Mouse (Mus musculus) ES-E14 (cell line): ENCODE results near the gene Robo1. TPM values are rescaled to one million over a fixed set of nuclear protein-coding genes. Genes with fewer than 3 reads are reported as not detected.

Source experiments
- DNase-seq: peaks from one replicate; pipeline ENCODE4 v3.0.0-alpha.2; 2013; ENCODE audit warnings: low read depth, low spot score
- H3K27ac ChIP-seq: 2 replicates; pipeline ENCODE4 v1.5.1; 2012; ENCODE audit warnings: low read depth, mild to moderate bottlenecking, low read length, moderate library complexity, mixed read lengths; ENCODE audit not compliant: poor library complexity, insufficient read depth, severe bottlenecking
- H3K36me3 ChIP-seq: 2 replicates; pipeline ENCODE4 v1.6.1; 2012; ENCODE audit warnings: mild to moderate bottlenecking, low read length, moderate library complexity, mixed read lengths; ENCODE audit not compliant: control insufficient read depth, poor library complexity, insufficient read depth, severe bottlenecking
- H3K4me1 ChIP-seq, 2 experiments: fragments of 150-350 bp in 1 of 2; sonication (generic) in 1 of 2; 2 replicates each; pipeline ENCODE4 v1.6.1; 2012; ENCODE audit warnings: low read length in 2 of 2, mild to moderate bottlenecking in 1 of 2, mixed read lengths in 1 of 2; ENCODE audit not compliant: control insufficient read depth in 2 of 2, insufficient read depth in 2 of 2, poor library complexity in 1 of 2
- H3K4me3 ChIP-seq, 2 experiments: fragments of 150-350 bp in 1 of 2; sonication (generic) in 1 of 2; 2 replicates each; pipeline ENCODE4 v1.5.1; 2012; ENCODE audit warnings: low read length in 2 of 2, low read depth in 1 of 2, mild to moderate bottlenecking in 1 of 2, mixed read lengths in 1 of 2; ENCODE audit not compliant: insufficient read depth in 1 of 2, poor library complexity in 1 of 2, severe bottlenecking in 1 of 2
- H3K9ac ChIP-seq: 2 replicates; pipeline ENCODE4 v1.6.1; 2012; ENCODE audit warnings: low read depth, mild to moderate bottlenecking, low read length, mixed read lengths; ENCODE audit not compliant: poor library complexity, insufficient read depth, severe bottlenecking
- H3K9me3 ChIP-seq: fragments of 150-350 bp; sonication (generic); 2 replicates; pipeline ENCODE4 v1.6.1; 2012; ENCODE audit warnings: low read depth, mild to moderate bottlenecking, low read length; ENCODE audit not compliant: control insufficient read depth, insufficient read depth
- CHD2 ChIP-seq: IDR thresholded peaks from 2 replicates; pipeline ENCODE4 v1.6.1; 2014; ENCODE audit warnings: mild to moderate bottlenecking, low read depth, low read length, inconsistent platforms
- HCFC1 ChIP-seq: IDR thresholded peaks from 2 replicates; pipeline ENCODE4 v1.6.1; 2012; ENCODE audit warnings: low read length, inconsistent platforms, borderline replicate concordance; ENCODE audit not compliant: insufficient read depth
- MAFK ChIP-seq: IDR thresholded peaks from 2 replicates; pipeline ENCODE4 v1.6.1; 2014; ENCODE audit warnings: mild to moderate bottlenecking, low read depth, low read length, inconsistent platforms; ENCODE audit not compliant: insufficient read depth
- ZC3H11A ChIP-seq: IDR thresholded peaks from 2 replicates; pipeline ENCODE4 v1.6.1; 2012; ENCODE audit warnings: low read depth, mild to moderate bottlenecking, inconsistent platforms, low read length, borderline replicate concordance
- ZNF384 ChIP-seq: IDR thresholded peaks from 2 replicates; pipeline ENCODE4 v1.6.1; 2012; ENCODE audit warnings: low read depth, low read length, inconsistent platforms
- in situ Hi-C, 2 experiments: fragments of 600-800 bp; cut with MboI; formaldehyde crosslinking; loops; one replicate each; pipeline ENCODE4 v1.15.1; 2025; ENCODE audit warnings: low sequenced_read_pairs in 2 of 2, inconsistent platforms in 1 of 2; ENCODE audit not compliant: unreplicated experiment in 2 of 2
- total RNA-seq: library from RNA; depleted of rRNA; stranded (reverse); fragments of 300-350 nt; gene quantifications from 2 replicates; pipeline ENCODE4 v1.2.3, GENCODE M21; 2012

Robo1 gene
- total RNA-seq, 1 experiment: 20.5 TPM

DNA sequence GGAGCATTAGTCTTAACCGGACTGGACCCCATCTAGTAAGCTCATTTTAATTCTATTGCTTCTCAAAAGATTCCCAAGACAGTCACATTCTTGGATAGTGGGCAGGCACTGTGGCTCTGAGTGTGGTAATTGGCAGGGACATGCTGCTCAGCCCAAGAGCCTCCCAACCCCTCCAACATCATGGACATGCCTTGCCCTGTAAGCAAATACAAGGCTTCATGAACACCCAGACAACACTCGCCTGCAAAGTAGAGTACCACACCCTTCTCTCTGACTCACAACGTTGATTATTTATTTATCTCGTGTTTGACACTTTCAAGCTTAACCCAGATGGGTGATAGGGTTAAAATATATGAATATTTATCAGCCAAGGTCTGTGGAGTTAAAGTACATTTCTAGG is 722.9 kb downstream of the Robo1 start:
- no peak overlapping the region for H3K27ac ChIP-seq
- no peaks in the 10 kb centered on the region for H3K36me3 ChIP-seq
- in situ Hi-C loops: no loop called here
- DNase-seq: no peak
- TF ChIP-seq CHD2: no peak
- TF ChIP-seq HCFC1: no peak
- no peak for TF ChIP-seq MAFK
- no peak for TF ChIP-seq ZC3H11A
- no peaks in the 10 kb centered on the region for H3K4me1 ChIP-seq
- no peak overlapping the region for H3K9ac ChIP-seq
- H3K4me3 ChIP-seq: no peak overlapping the region
- no peaks in the 10 kb centered on the region for H3K9me3 ChIP-seq

DNA sequence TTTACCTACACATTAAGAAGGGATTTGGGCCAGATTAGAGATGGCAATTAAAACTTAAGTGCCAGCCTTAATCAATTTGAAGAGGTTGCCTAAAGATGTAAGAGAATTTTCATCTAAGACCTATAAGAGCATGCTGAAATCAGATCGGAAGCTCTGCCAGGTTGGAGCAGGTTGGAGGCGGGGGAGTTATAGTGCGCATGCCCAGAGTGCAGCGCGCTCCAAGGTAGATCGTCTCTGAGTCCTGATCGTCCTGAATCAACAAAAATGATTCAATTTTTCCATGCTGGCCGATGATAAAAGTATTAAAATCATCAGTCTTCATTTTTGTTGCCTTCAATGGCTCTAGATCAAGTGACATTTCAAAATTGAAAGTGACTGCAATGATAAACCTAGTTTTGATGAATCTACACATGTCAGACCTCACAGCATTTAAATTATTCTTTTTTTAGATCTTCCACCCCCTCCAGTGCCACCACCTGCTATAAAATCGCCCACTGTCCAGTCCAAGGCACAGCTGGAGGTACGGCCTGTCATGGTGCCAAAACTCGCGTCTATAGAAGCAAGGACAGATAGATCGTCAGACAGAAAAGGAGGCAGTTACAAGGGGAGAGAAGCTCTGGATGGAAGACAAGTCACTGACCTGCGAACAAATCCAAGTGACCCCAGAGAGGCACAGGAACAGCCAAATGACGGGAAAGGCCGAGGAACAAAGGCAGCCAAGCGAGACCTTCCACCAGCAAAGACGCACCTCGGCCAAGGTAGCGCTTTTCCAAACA is 727.3 kb downstream of the Robo1 start:
- no peak for DNase-seq
- no peak overlapping the region for H3K4me3 ChIP-seq
- in situ Hi-C loops: no loop called here

GRCm38 (mm10) chr16:73038552-73038951 is 730.4 kb downstream of the Robo1 start:
- Histone ChIP-seq H3K4me1 (no peaks in the 10 kb centered on the region; a peak in 1 of 4 replicates), H3K9ac (no peak overlapping the region), H3K4me3 (no peak overlapping the region), H3K36me3 (no peaks in the 10 kb centered on the region; the same call in 1 of the 2 replicates), H3K27ac (no peak overlapping the region), H3K9me3 (no peaks in the 10 kb centered on the region)
- in situ Hi-C loops: no loop called here
- DNase-seq: no peak
- TF ChIP-seq ZNF384 (no peak), HCFC1 (no peak), MAFK (no peak), ZC3H11A (no peak), CHD2 (no peak)

More for the DNA sequence above, 727.3 kb downstream of the Robo1 start:
- Histone ChIP-seq H3K9me3 (no peaks in the 10 kb centered on the region), H3K4me1 (no peaks in the 10 kb centered on the region; a peak in 1 of 4 replicates), H3K36me3 (no peaks in the 10 kb centered on the region; the same call in 1 of the 2 replicates), H3K9ac (no peak overlapping the region), H3K27ac (no peak overlapping the region)
- TF ChIP-seq HCFC1 (no peak), MAFK (no peak), ZNF384 (no peak), CHD2 (no peak), ZC3H11A (no peak)

- no peak overlapping the region for H3K27ac ChIP-seq
- in situ Hi-C loops: no loop called here
These were observed 754.4 kb downstream of the Robo1 start for GRCm38 (mm10) chr16:73062461-73062860.

GRCm38 (mm10) chr16:73067782-73068181 is 759.7 kb downstream of the Robo1 start:
- Histone ChIP-seq H3K9ac (no peak overlapping the region), H3K4me1 (no peaks in the 10 kb centered on the region), H3K4me3 (no peak overlapping the region), H3K36me3 (no peaks in the 10 kb centered on the region), H3K27ac (no peak overlapping the region), H3K9me3 (no peaks in the 10 kb centered on the region)
- TF ChIP-seq MAFK (no peak), ZNF384 (no peak), ZC3H11A (no peak), HCFC1 (no peak)
- in situ Hi-C loops: no loop called here
- no peak for DNase-seq

More at GRCm38 (mm10) chr16:73062461-73062860, 754.4 kb downstream of the Robo1 start:
- TF ChIP-seq MAFK (no peak), CHD2 (no peak), ZC3H11A (no peak), ZNF384 (no peak), HCFC1 (no peak)
- no peaks in the 10 kb centered on the region for H3K36me3 ChIP-seq
- no peaks in the 10 kb centered on the region for H3K4me1 ChIP-seq
- no peak overlapping the region for H3K9ac ChIP-seq
- no peak for DNase-seq
- no peak overlapping the region for H3K4me3 ChIP-seq
- H3K9me3 ChIP-seq: no peaks in the 10 kb centered on the region
